Mouse (Mus musculus) lung, postnatal 36 days (tissue): ENCODE results near the gene Crebl2.

ENCODE experiments used
- DNase-seq: peaks from one replicate; pipeline ENCODE4 v3.0.0; 2022; ENCODE audit warnings: mixed read lengths

Crebl2 gene

DNA sequence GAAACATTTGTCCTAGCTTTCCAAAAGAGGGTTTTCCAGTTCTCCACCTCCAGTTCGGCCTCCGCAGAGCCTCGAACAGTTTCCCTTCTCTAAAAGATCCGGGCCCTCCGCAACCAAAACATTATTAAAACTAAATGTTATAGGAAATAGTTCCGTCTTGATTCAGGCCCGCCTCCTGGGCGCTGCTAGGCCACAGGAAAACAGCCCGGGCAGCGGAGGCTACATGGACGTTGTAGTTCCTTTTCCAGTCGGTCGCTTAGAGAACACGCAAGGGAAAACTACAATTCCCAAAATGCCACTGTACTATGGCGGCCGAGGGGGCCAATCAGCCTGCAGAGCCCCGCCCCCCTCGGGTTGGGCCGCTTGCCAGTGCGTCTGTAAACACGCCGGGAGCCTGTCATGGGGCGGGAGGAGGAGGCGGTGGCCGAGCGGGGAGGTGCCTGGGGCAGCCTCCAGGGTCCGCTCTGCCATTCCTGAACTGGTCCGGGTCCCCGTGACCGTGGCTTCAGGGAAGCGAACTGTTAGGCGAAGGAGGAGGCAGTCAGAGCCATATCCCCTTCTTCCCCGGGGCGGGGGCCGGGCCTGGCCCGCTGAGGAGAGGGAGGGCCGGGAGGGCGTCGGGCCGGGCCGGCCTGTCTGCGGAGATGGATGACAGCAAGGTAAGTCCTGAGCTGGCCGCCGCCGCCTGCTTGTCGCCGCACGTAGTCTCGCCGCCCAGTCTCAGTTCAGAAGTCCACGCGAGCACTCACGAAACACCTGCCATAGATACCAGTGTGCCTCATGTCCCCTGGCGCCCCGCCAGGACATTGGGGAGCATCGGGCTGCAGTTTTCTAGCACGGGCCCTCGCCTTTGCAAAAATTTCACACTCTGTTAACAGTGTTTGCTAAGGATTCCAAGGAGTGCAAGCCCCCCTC, at the start of gene Crebl2:
Crebl2 (plus strand) TSS at position 369 of the 915 bp plus-strand sequence.
- peak; percentile 100 for DNase-seq

DNA sequence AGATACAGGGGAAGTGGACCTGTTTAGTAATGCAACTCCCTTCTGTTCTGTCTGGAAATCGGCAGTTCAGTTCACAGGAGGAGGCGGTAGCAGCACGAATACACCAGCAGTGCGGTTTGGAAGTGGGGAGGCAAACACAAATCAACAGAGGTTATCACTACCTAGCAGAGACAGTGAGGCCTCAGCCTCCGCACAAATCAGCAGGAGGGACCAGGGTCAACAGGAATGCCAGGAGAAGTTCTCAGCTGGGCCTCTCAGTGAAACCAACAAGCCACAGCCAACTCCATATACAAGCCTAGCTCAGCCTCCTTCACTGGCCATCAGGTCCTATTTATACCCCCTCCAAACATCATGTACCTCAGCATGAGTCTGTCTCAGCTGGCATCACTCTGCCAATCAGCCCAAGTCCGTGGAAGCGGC, 48.5 kb upstream of the Crebl2 start:
- no peak for DNase-seq

DNA sequence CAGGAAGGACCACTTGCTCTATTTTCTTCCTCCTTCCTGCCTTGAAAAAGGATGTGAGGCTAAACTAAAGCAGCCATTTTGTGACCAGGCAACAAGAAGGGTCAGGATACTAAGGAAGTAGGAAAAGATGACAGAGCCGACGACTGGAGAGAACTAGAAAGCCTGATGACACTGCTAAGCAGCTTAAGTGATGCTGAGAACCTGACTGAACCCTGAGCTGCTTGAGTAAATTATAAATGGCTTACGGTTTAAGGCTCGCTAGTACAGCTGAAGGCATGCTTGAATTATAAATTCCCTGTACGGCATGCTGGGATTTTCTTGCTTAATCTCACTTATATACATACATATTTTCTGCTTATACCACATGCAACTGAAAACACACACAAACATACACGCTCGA, 47.1 kb upstream of the Crebl2 start:
- no peak for DNase-seq

DNA sequence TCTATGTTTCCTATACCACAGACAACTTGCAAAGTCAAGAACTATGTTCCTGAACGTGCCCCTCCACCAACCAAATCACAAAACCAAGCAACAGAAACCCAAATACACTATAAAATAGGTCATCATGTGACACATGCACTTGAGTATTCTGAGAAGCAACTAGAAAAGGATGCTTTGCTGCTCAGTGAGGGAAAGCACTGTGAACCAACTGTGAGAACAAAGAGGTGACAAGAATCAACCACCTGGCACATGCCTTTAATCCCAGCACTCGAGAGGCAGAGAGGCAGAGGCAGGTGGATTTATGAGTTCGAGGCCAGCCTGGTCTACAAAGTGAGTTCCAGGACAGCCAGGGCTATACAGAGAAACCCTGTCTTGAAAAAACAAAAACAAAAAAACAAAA, 43.5 kb upstream of the Crebl2 start:
- DNase-seq: no peak

DNA sequence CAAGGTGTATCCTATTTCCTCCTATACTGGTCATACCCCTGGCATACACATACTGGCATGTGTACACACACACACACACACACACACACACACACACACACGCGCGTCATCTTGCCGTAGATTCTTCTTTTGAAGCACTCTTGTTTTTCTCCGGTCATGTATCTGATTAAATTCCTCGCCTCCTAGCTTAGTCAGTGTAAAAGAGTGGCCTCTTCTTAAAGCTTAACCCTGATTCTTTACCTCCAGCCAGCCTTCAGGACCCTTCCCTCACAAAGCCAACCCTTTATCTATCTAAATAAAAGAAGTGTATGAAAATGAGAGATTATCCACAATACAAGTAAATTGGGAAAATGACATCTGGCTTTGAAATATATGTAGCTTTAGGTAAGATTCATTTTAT, 40.9 kb upstream of the Crebl2 start:
- no peak for DNase-seq

DNA sequence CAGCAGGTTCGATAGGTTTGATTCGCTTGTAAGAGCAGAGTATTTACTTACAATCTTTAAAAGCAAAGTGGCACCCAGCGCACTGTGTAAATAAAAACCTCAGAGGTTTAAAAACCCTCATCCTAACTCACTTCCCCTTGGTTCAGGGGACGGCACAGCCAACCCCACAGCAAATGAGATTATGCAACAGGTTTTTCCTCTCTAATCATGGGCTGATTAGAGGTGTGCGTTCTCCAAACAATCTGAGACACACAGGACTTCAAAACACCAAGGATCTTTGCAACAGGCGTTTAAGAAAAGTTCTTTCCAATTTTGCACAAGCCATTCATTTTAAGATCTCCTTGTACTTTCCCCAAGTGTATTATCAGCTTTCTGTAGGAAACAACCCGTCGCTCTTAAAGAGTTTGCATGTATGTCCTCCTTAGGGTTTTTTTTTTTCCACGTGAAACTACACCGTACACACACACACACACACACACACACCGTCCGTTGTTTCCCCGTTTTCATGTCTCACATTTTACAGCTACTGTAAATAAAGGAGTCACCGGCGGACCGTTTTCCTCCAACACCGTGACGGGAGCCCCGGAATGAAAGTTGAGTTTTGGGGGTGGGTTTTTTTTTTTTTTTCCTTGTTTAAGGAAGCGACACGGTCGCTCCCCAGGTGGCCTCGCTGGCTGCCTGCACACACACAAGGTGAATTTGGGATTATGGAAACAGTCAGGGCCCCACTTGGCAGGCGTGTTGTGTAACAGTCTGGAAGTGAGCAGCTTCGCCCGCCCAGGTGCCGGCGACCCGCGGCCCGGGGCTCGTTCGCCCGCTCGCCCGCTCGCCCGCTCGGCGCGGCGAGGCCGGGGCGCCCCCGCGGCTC, 38.5 kb upstream of the Crebl2 start:
- DNase-seq: peak; percentile 77

DNA sequence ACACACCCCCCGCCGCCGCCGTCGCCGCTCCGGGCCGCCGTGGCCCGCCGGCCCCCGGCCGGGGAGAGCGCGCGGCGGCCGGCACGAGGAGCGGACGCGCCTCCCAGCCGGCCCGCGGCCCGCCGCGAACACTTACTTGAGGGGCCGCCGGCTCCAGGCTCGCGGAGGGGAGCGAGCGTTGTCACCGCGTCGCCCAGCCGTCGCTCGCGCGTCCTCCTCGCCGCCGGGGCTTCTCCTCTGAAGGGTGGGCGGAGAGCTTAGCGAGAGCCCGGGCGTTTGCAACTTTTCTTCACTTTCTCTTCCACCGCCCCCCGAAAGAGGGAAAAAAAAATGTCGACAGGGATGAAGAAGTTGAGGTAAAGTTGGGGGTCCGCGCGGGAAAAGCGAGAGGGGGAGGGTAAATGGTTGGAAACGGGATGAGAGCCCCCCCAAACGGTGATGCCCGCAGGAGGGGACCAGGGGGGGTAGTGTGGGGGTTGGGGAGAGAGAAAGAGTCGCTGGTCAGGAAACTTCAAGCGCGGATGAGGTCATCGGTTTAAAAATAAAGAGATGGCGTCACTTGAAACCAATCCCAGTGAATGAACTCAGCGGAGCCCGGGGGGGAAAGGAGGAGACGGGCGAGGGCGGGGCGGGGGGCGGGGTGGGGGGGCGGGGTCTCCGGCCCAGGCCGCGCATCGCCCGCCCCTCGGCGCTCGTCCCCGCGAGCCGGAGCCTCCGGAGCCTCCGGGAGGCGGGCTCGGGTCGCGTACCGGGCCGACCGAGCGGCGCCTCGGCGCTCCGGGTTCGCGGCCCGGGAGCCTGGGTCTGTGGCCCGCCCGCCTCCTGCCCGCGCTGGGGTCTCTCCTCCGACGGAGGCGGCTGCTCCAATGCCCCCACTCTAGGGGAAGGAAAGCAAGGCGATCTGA, 37.6 kb upstream of the Crebl2 start, which contains the start of gene Dusp16:
Dusp16 (minus strand) TSS at position 485 of the 905 bp plus-strand sequence.
- DNase-seq: peak; percentile 98

DNA sequence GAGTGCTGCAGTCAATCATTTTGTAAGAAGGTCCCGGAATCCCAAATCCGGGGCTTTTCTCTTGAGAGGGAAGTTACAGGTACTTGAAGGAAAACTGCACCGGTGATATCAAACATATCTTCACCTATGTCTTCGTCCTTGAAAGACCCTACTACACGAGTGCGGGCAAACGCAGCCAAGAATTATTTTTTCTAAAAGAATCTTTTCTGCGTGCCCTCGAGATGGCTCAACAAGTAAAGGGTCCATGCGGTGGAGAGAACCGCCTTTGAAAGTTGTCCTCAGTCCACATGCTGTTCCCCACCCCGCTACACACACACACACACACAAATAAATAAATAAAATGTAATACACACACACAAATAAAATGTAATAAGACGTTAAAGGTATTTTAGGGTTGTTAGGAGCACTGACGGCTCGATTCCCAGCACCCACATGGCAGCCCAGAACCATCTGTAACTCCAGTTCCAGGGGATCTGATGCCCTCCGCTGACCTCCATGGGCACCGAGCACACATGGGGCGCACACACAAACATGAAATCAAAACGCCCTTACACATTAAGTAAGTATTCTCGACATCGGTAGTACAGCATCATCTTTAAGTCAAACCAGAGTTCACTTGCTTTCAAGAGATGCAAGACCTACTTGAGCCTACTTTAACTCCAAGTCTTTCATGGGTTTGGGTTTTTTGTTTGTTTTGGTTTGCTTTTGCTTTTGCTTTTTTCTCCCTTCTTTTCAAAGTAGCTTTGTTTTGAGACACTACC, 36.7 kb upstream of the Crebl2 start:
- DNase-seq: peak; percentile 23

DNA sequence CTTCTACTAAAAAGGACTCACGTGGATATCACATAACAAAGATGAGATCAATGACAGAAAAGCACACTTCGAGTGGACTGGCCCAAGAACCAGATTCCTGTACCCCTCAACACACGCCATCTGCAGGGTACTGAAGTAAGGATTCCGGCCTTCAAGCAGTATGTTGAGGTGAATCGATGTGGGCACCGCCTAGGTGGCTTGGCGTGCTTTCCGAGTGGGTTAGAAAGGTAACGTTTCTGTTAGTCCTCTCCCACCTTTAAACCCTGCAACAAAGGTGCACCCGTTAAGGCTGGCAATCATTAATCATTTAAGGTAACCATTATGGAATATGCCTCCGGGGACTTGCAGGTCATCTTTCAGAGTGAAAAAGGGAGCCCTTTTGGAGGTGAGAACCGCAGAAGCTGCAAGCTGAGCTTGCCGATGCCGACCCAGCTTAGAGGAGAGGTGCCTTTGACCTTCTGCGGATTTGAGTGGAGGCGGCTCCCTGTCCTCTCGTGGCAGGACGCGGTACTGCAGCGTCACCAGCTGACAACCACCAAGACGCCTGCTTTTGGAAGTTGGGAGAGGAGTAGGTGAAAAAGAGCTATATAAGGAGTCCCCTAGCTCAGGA, 35.9 kb upstream of the Crebl2 start:
- DNase-seq: peak; percentile 90

DNA sequence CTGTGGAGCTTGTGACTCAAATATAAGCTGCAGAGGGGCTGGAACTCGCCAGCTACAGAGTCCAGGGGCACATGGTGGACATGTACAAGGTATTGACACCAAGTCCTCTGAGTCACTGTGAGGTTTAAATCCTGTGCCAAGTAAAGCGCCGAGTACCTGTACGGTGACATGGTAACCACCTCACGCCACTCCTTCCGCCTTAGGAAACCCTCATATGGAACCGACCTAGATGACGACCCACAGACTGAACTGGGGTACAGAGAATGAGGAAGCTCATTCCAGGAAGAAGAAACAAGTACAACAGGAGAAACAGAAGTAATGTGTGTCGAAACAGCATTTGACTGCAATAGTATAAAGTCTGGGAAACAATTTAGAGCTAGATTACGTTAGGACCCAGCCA, 33.7 kb upstream of the Crebl2 start:
- peak; percentile 69 for DNase-seq

DNA sequence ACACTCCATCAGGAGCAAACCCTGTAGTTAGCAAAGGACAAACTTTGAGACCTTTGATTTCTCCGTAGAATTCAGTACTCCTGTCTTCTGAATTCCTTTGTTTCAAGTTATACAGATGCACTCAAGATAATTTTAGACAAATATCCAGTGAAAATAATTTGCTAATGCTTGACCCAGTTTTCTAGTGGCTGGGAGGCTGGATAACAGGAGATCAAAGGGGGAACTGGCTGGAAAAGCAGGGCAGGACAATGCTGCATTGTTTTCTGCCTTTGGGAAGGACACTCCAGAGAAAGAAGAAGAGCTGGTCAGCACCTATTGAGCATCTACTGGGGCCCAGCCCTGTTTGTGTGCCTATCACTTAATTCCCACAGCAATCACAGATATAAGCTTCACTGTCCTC, 28.5 kb upstream of the Crebl2 start:
- no peak for DNase-seq

DNA sequence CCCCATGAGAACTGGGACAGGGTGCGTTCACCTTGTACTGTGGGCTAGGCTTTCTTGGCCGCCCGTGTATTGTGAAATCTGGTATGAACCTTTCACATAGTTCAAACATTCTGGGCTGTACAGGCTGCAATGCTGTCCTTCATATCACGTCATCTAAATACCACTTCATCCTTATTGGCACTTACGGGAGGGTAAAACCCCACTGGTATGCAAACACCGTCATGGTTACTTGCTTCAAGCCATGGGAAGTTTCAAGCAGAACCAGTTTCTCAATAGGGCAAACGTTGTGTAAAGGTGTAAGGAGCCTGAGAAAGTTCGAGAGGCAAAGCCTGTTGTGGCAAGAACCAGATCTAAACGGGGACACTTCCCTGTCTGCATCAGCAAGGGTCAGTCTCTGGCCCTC, 27.3 kb upstream of the Crebl2 start:
- peak; percentile 92 for DNase-seq

DNA sequence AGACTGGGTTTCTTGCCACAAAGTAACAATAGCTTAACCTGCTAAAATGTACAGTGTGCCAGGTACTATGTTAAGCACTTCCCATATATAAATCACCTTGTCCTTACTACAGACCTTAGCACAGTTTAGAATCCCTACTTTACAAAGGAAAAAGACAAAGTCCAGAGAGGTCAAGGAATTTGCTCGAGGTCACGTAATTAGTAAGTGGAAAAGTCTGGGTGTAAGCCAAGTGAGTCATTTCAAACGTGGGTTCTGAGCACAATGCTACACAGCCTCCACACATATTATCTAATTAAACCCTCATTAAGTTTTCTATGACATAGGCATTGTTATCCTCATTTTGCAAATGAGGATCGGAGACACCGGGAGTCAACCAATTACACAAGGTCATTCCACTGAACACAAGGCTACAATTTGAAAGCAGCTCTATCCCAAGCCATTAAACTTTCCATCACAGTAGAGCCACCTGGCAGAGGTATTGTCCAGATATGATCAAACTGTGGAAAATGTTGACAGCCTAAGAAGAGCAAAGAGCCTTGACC, 25.1 kb upstream of the Crebl2 start:
- no peak for DNase-seq

DNA sequence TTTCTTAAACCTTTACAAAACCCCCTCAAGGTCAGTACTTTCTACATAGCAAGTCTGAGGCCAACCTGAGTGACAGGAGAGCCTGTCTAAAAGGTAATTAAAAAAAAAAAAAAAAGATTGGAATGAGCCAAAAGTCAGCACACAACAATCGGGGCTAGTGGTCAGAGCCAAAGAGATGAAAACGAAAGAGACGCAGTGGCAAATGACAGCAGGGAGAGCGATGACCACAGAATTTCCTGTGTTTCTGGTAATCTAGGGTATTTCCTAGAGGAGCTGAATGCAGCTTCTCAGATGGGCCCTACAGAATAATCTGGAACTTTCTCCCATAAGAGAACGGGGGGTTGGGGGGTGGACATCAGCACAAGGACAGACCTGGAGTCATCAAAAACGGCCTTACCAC, 23.8 kb upstream of the Crebl2 start:
- DNase-seq: no peak

DNA sequence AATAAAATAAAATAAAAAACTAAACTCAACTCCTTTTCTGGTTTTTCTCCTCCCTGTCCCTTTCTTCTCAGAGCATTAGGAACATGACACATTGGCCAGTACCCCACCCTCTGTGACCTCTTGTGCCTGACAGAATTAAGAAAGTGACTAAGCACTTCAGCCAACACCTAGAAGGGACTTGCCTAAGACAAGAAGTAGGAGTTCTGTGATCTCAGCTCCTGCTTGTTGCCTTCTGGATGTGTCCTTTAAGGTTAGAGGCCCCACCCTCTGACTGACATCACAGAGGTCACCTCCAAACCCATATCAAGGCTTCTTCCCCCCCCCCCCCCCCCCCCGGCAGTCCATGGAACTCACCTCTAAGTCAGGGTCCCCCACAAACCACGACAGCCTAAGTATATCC, 22.9 kb upstream of the Crebl2 start:
- DNase-seq: no peak

DNA sequence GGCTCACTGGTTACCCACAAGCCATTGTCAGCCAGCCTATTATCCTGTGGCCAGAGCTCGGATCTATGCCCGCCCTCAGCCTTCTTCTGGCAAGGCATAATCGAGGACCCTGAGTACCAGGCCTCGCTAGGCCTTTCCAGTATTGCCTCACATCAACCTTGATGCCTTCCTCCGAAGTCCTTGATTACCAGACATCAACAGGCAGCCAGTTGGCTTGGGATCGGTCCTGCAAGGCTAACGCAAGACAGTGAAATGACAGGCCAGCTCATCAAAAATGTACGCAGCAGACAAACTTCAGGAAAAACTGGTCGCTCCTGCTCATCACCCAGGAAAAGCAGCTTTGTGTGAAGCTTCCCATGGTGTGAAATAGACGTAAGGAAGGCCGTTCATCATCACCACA, 22.2 kb upstream of the Crebl2 start:
- DNase-seq: no peak

DNA sequence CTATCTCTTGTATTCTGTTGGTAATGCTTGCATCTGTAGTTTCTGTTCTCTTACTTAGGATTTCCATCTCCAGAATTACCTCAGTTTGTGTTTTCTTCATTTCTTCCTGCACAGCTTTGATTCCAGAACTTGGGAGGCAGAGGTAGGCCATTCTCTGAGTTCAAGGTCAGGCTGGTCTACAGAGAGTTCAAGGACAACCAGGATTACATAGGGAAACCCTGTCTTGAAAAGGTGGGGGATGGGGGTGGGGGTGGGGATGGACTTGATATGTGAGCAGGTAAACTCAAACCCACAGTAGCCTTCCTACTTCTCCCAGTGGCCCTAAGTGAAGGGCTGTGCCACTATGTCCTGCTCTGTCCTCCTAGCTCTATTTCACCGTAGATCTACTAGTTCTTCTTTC, 16.9 kb upstream of the Crebl2 start:
- no peak for DNase-seq

DNA sequence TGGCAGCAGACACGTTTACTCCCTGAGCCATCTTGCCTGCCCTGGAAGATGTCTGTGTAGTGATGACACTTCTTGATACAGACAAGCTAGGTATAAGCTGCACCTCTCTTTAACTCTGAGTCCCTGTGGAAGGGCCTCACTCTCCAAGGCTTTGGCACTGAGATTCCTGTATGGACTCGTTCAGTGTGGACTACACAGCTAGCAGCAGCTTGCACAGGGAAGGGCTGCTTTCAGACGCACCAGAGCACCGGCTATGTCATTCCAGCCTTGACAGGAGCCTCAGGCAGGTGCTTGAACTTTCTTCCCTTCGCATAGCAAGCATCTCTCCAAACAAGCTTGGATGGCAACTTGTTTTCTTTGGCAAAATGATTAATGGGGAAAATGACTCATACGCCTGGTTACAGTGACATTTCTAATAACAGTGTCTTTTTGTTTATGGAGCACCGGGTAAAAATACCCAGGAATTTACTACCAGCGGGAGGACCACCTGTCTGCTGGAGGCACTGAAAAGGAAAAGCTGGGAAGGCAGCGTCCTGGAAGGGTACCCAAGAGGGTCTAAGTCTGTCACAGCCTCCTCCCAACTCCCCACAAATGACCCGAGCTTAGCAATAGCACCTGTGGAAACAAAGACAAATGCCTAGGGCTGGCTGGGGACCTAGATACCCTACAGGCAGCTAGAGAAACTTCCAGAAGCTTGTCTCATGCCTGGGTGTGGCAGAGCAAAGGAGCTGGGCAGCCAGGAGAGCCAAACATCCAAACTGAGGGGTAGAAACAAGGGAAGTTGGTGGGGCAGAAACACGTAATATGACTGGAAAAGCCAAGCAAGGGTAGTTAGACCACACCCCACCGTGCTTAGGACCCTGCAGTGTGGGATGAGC, 12.7 kb upstream of the Crebl2 start:
- no peak for DNase-seq

DNA sequence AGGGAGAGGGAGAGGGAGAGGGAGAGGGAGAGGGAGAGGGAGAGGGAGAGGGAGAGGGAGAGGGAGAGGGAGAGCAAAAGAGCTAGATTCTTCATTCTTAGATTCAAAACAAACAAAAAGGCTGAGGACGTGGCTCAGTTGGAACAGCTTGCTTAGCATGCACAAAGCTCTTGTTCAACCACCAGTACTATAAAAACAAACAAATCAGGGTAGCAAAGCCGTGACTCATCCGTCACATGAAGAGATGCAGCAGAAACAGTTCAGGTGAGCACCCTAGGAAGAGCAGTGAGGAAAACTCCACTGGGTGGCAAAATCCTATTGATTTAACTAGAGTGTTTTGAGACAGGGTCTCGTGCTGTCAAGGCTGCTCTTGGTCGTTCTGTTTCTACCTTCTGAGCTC, 10.2 kb upstream of the Crebl2 start:
- peak; percentile 60 for DNase-seq

DNA sequence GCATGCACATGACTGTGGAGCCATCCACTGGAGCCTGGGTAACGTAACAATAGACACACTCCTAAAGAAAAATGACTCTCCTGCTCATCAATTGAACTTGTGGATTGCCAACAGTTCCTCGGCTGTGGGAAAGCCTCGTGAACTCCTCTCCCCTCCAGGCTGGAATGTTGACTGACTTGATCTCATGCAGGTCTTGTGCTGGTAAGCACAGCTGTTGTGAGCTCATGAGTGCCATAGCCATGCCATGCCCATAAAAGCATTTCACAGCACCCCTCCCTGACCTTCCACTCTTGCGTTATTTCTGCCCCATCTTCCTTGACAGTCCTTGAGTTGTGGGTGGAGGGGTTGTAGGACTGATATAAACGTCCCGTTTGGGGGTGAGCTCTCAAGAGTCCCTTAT, 9.5 kb upstream of the Crebl2 start:
- peak; percentile 50 for DNase-seq
